Mouse (Mus musculus) A20 (cell line): ENCODE measurements around the gene Olfr62.

Experiments used
- DNase-seq: peaks from one replicate; pipeline ENCODE4 v3.0.0-alpha.2; 2011; ENCODE audit warnings: low read depth, low spot score

The Olfr62 gene

GRCm38 (mm10) chr4:118658652-118659051 is at the start of gene Olfr62:
Gene Olfr62, plus strand, starts transcription at chr4:118658952.
- DNase-seq = no peak

- no peak for DNase-seq
Observed at GRCm38 (mm10) chr4:118609836-118610235, 48.9 kb upstream of the Olfr62 start.

- DNase-seq = peak; percentile 65
Observed at GRCm38 (mm10) chr4:118612619-118613018, 46.1 kb upstream of the Olfr62 start.

GRCm38 (mm10) chr4:118615412-118615811 is 43.3 kb upstream of the Olfr62 start:
- DNase-seq = no peak

- DNase-seq = peak; percentile 96
Observed at GRCm38 (mm10) chr4:118620279-118620966, 38.3 kb upstream of the Olfr62 start, which contains the start of the genes Cfap57 and Ebna1bp2. Gene Cfap57, minus strand, starts transcription at chr4:118620777. Gene Ebna1bp2, plus strand, starts transcription at chr4:118620799.

- DNase-seq = no peak
Observed at GRCm38 (mm10) chr4:118620967-118621320, 37.8 kb upstream of the Olfr62 start.

GRCm38 (mm10) chr4:118621781-118622180 is 37.0 kb upstream of the Olfr62 start:
- DNase-seq = no peak

- no peak for DNase-seq
Observed at GRCm38 (mm10) chr4:118630261-118630660, 28.5 kb upstream of the Olfr62 start.

- DNase-seq = no peak
Observed at GRCm38 (mm10) chr4:118642346-118643190, 16.2 kb upstream of the Olfr62 start.

GRCm38 (mm10) chr4:118645234-118645633 is 13.5 kb upstream of the Olfr62 start:
- peak; percentile 65 for DNase-seq

GRCm38 (mm10) chr4:118687086-118687485 is 28.3 kb downstream of the Olfr62 start:
- no peak for DNase-seq

GRCm38 (mm10) chr4:118692412-118692973 is 33.7 kb downstream of the Olfr62 start, which contains the start of gene Olfr1342:
Gene Olfr1342, minus strand, starts transcription at chr4:118692756.
- DNase-seq = peak; percentile 23

- DNase-seq = no peak
Observed at GRCm38 (mm10) chr4:118693812-118694211, 35.1 kb downstream of the Olfr62 start.

GRCm38 (mm10) chr4:118703223-118703622 is 44.5 kb downstream of the Olfr62 start, which contains the start of gene Olfr1341:
Gene Olfr1341, plus strand, starts transcription at chr4:118703523.
- no peak for DNase-seq

- DNase-seq = no peak
Observed at GRCm38 (mm10) chr4:118708086-118708485, 49.3 kb downstream of the Olfr62 start.

GRCm38 (mm10) chr4:118711656-118712055 is 52.9 kb downstream of the Olfr62 start:
- DNase-seq = no peak
